ENCODE assay signal across 8 mouse cellular contexts in the genomic region with DNA sequence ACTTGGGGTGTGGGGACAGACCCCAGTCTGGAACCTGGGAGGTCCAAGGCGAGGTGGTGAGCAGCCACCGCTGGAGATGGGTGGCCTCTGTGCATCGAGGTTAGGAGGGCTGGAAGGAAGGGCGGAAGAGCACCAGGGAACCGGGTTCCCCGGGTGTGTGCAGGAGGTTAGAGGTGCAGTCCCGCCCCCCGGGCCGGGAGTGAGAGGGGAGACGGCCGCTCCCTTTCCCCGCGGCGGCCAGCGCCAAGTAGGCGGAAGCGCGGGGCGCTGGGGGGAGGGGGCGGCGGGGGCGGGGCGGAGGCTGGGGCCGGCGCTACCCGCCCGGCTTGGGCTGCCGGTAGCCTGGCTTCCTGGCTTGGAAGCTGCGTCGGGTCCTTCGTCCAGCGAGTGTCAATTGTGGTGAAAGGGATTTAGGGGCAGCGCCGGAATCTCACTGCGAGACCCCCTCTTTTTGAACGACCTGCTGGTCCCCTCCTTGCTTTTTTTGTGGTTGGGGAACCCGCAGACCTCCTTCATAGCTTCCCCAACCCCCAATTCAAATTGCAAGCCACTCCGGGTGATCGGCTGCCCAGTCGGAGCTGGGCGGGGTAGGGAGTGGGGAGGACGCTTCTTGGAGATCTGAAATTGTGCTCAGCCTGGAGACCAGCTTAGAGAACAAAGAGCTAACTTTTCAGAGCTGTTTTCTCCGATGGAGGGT. TPM values are rescaled to one million over a fixed set of nuclear protein-coding genes. Genes with fewer than 3 reads are reported as not detected.
DNase-seq lines count a peak whose midpoint lies in the region; ATAC-seq and TF ChIP-seq lines count a peak whose summit lies in the region.

No protein-coding gene starts in this region.

- 0% methylated on average over 20 of the region's 43 CpGs for WGBS in hindbrain, embryonic 15.5 days
- under 1% methylated on average over 37 of the region's 43 CpGs for WGBS in liver, embryonic 11.5 days

- no peaks in the 10 kb centered on the region for H3K27me3 ChIP-seq in hindbrain, embryonic 15.5 days
- H3K27me3 ChIP-seq in liver, embryonic 11.5 days (replicated peaks; ENCODE audit: control insufficient read depth, insufficient read depth, low read length), result no peaks in the 10 kb centered on the region

- peak overlapping the region; percentile 83 for H3K4me2 ChIP-seq in hindbrain, embryonic 15.5 days
- peak overlapping the region; percentile 72 for H3K4me2 ChIP-seq in liver, embryonic 11.5 days

- H3K27ac ChIP-seq in left cerebral cortex, adult 2 months, result peak overlapping the region; percentile 98
- peak overlapping the region; percentile 97 for H3K27ac ChIP-seq in hindbrain, embryonic 15.5 days (replicated peaks)
- H3K27ac ChIP-seq in liver, embryonic 11.5 days (ENCODE audit: low read depth, low read length), result peak overlapping the region; percentile 86

- peak overlapping the region; percentile 75 for H3K4me3 ChIP-seq in left cerebral cortex, adult 2 months
- peak overlapping the region; percentile 94 for H3K4me3 ChIP-seq in hindbrain, embryonic 15.5 days
- peak overlapping the region; percentile 64 for H3K4me3 ChIP-seq in liver, embryonic 11.5 days (ENCODE audit: low read depth, low read length)

- peak; percentile 53 to 65 for DNase-seq in left cerebral cortex, adult 2 months (ENCODE audit: extremely low spot score in 1 of 2, low spot score in 2 of 2)
- no peak for DNase-seq in left cerebral cortex, postnatal 14 days (ENCODE audit: low spot score in 2 of 2)
- DNase-seq in cerebellum, adult 11-12 months, result peak; percentile 77
- DNase-seq in forelimb bud, embryonic 11.5 days (ENCODE audit: low read depth, low spot score), result peak; percentile 54
- peak; percentile 80 for DNase-seq in liver, embryonic 11.5 days (ENCODE audit: low spot score)
- peak; percentile 68 for DNase-seq in testis, postnatal 14 days (ENCODE audit: low spot score)

- no peaks in the 10 kb centered on the region for H3K36me3 ChIP-seq in hindbrain, embryonic 15.5 days
- 0 out of 2 replicates have a peak, but pooled peaks cover 2% of the 10 kb centered on the region for H3K36me3 ChIP-seq in liver, embryonic 11.5 days (ENCODE audit: control insufficient read depth, insufficient read depth, low read length)

- H3K4me1 ChIP-seq in hindbrain, embryonic 15.5 days (replicated peaks), result peaks cover 47% of the 10 kb centered on the region
- H3K4me1 ChIP-seq in liver, embryonic 11.5 days (replicated peaks; ENCODE audit: control insufficient read depth, insufficient read depth, low read length), result peaks cover 39% of the 10 kb centered on the region

- H3K9me3 ChIP-seq in hindbrain, embryonic 15.5 days, result no peaks in the 10 kb centered on the region
- no peaks in the 10 kb centered on the region for H3K9me3 ChIP-seq in liver, embryonic 11.5 days (ENCODE audit: control insufficient read depth, low read length)

- ATAC-seq in hindbrain, embryonic 15.5 days (ENCODE audit: low FRiP score, low read depth), result peak; percentile 52
- peak; percentile 63 for ATAC-seq in liver, embryonic 11.5 days (replicated peaks; ENCODE audit: low FRiP score)
- ATAC-seq in monocyte, adult 5-6 weeks (replicated peaks; ENCODE audit: insufficient number of reproducible peaks, low FRiP score, low TSS enrichment, poor library complexity, severe bottlenecking), result peak; percentile 36

- intact Hi-C loops in left cerebral cortex, adult 2 months (cut with DNase I), result loop anchor here (2.0 kb wide), 2 partner anchors 85 to 189 kb away; a partner anchor contains a TSS
- intact Hi-C loops in left cerebral cortex, postnatal 14 days (cut with DNase I), result loop anchor here (1.0 to 5.0 kb wide), 3 partner anchors 41 to 187 kb away; a partner anchor contains a TSS

- peak overlapping the region; percentile 97 for H3K9ac ChIP-seq in hindbrain, embryonic 15.5 days
- H3K9ac ChIP-seq in liver, embryonic 11.5 days (ENCODE audit: low read depth, low read length), result peak overlapping the region; percentile 72

- TF ChIP-seq CTCF in left cerebral cortex, adult 2 months (IDR thresholded peaks at IDR 0.05), result no peak

RNA-seq across cellular contexts. Expression of a gene that starts 1.3 kb away (rescaled TPM):
- 100 to 1,000 TPM; 174 to 191 TPM for total RNA-seq in left cerebral cortex, adult 2 months (2021)
- total RNA-seq in left cerebral cortex, postnatal 14 days (2021), result 100 to 1,000 TPM; 189 to 204 TPM
- 152 and 173 TPM in 2 replicates for polyA plus RNA-seq in hindbrain, embryonic 15.5 days (2015; fragmentation: Nextera tagmentation; extraction: Ambion mirVana)
- polyA plus RNA-seq in liver, embryonic 11.5 days (2014; fragmentation: Nextera tagmentation; extraction: Ambion mirVana), result 54.7 and 55.3 TPM in 2 replicates
- total RNA-seq in monocyte, adult 5-6 weeks (2017), result 199 to 392 TPM (median 246 TPM) in 3 replicates

RNA-seq across cellular contexts. Expression of a gene that starts 17.9 kb away (rescaled TPM):
- 100 to 1,000 TPM; 326 to 327 TPM for total RNA-seq in left cerebral cortex, adult 2 months (2021)
- 100 to 1,000 TPM; 342 to 343 TPM for total RNA-seq in left cerebral cortex, postnatal 14 days (2021)
- polyA plus RNA-seq in hindbrain, embryonic 15.5 days (2015; fragmentation: Nextera tagmentation; extraction: Ambion mirVana), result 296 and 312 TPM in 2 replicates
- polyA plus RNA-seq in liver, embryonic 11.5 days (2014; fragmentation: Nextera tagmentation; extraction: Ambion mirVana), result 756 and 842 TPM in 2 replicates
- total RNA-seq in monocyte, adult 5-6 weeks (2017), result 1,225 to 1,795 TPM (median 1,736 TPM) in 3 replicates

RNA-seq across cellular contexts. Expression of a gene that starts 24.4 kb away (rescaled TPM):
- 1 to 10 TPM in 1 of 2 experiments, not detected in 1; 1.0 TPM for total RNA-seq in left cerebral cortex, adult 2 months (2021)
- total RNA-seq in left cerebral cortex, postnatal 14 days (2021), result 1 to 10 TPM in 1 of 2 experiments, not detected in 1; 1.0 TPM
- polyA plus RNA-seq in hindbrain, embryonic 15.5 days (2015; fragmentation: Nextera tagmentation; extraction: Ambion mirVana), result 0.26 and 0.28 TPM in 2 replicates
- 0.64 TPM in 1 of 2 replicates, not detected in the other for polyA plus RNA-seq in liver, embryonic 11.5 days (2014; fragmentation: Nextera tagmentation; extraction: Ambion mirVana)
- total RNA-seq in monocyte, adult 5-6 weeks (2017), result not detected in 3 replicates

RNA-seq across cellular contexts. Expression of a gene that starts 33.8 kb away (rescaled TPM):
- total RNA-seq in left cerebral cortex, adult 2 months (2021), result 10 to 100 TPM; 19.5 to 21.3 TPM
- 10 to 100 TPM; 20.3 to 21.3 TPM for total RNA-seq in left cerebral cortex, postnatal 14 days (2021)
- polyA plus RNA-seq in hindbrain, embryonic 15.5 days (2015; fragmentation: Nextera tagmentation; extraction: Ambion mirVana), result 14.9 and 16.2 TPM in 2 replicates
- polyA plus RNA-seq in liver, embryonic 11.5 days (2014; fragmentation: Nextera tagmentation; extraction: Ambion mirVana), result 12.9 and 13.1 TPM in 2 replicates
- total RNA-seq in monocyte, adult 5-6 weeks (2017), result 42.0 to 49.3 TPM (median 43.5 TPM) in 3 replicates

RNA-seq across cellular contexts. Expression of a gene that starts 40.4 kb away (rescaled TPM):
- 10 to 100 TPM; 77.6 to 78.9 TPM for total RNA-seq in left cerebral cortex, adult 2 months (2021)
- total RNA-seq in left cerebral cortex, postnatal 14 days (2021), result 10 to 100 TPM; 48.5 to 52.8 TPM
- 32.4 and 38.8 TPM in 2 replicates for polyA plus RNA-seq in hindbrain, embryonic 15.5 days (2015; fragmentation: Nextera tagmentation; extraction: Ambion mirVana)
- polyA plus RNA-seq in liver, embryonic 11.5 days (2014; fragmentation: Nextera tagmentation; extraction: Ambion mirVana), result 3.7 and 5.4 TPM in 2 replicates
- 0.96 to 3.0 TPM in 2 of 3 replicates, not detected in the other for total RNA-seq in monocyte, adult 5-6 weeks (2017)

Comparison
In these comparisons a context has a peak if more than half of its experiments do, and no peak if none do; other contexts are left out.
1. DNase-seq: peak in left cerebral cortex, adult 2 months (2 of 2), cerebellum, adult 11-12 months (single experiment), forelimb bud, embryonic 11.5 days (single experiment), liver, embryonic 11.5 days (single experiment) and testis, postnatal 14 days (single experiment); none in left cerebral cortex, postnatal 14 days (0 of 2).
2. Peak in every context shown above with its lines, with median percentiles within 50 percentile points of each other: H3K27ac ChIP-seq, H3K4me3 ChIP-seq and ATAC-seq.